Mouse (Mus musculus): ENCODE measurements around the gene Gltp. TPM values are rescaled to one million over a fixed set of nuclear protein-coding genes. Genes with fewer than 3 reads are reported as not detected.

Gltp gene
- 10 to 100 TPM; 15.3 to 16.8 TPM for total RNA-seq (2021)

DNA sequence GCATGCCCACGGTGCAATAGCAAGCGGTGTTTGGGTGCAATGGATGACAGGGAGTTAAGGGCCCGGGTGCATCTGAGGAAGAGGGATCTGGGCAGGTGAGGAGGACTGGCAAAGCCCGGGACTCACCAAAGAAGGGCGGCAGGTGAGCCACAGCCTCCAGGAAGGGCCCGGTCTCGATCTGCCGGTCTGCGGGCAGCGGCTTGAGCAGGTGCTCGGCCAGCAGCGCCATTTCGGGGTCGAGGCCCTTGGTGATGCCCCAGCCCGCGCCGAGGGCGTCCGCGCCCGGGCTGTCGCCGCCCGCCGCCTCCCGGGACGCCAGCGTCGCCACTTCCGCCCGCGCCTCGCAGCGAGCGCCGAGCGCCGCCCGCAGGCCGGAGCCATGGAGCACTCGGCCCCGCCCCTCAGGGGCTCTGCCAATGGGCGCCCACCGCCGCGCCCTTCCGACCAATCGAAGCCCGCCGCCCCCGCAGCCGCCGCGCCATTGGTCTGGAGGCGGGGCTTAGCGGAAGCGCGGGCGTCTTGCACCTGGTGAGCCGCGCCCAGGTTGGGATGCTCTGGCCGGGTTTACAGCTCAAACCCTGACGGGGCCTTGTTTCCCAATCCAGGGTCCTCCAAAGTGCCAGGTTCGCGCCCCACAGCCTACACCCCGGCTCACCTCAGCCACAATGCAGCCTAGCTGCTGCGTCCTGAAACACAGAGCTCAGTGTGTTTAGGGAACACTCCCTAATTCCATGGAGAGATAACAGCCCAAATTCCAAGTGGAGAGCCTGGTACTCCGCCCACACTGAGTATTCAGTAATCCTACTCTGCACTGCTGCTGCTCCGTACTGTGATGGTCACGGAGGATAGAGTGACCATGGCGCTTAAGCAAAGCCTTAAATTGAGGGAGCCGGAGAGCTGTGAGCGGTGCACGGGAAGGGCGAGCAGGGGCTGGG lies at the start of gene Gltp:
TSS of gene Gltp (minus strand) at position 352 of the 935 bp plus-strand sequence.
- peak; percentile 94 for DNase-seq
- intact Hi-C loops (cut with DNase I): no loop called here

DNA sequence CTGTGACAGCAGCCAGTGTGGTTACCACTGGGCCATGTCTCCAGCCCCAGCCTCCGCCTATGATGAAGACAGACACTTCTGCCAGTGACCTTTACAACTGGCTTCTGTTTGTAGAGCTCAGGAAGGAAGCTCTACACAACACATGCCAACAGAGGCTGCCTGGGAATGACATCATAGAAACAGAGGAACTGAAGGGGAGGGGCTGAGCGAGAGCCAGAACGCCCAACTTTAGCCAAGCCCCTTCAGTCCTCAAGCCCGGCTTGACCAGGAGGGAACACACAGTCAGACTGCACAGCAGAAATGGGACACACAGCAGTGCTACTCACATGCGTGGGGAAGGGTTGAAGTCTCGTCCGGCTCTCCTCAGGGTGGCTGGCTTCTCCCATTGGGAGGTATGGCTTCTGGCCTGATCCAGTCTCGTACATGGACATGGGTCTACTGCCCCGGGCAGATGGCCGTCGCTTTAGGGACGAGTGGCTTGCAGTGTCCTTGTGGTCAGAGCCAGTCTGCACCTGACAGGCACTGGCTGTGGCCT lies 48.0 kb upstream of the Gltp start:
- DNase-seq: no peak
- intact Hi-C loops (cut with DNase I): no loop called here

DNA sequence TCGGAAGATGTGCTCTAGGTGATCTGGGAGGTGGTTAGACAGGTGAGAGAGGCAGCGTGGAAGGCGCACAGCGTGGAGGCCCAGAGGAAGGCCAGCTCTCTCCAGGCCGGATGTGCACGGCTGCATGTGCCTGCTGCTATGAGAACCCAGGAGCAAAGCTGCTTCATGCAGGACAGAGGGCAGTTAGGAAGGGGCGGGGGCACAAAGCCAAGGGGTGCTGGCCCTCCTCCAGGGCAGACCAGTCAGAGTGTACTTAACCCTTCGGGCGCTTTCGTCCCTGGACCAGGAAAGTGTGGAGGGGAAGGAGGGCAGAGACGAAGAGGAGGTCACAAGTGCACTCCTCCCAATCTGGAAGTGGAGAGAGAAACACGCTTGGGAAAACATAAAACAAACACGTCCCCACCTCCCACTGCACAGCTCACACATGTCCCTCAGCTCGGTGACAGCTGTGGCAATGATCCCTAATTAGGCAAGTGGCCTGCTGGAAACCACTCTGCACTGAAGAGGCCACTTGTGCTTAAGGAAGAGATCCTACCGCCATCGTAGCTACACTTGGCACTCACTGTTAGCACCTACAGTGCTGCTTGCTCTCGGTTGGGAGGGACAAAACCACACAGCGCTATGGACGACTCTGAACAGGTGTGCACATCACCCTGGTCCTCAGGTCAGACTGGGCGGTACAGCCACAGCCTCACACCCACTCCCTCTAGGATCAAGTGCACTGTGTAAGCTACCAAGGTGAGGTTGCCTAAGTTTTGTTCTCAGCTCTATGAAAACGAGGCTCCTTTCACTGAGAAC lies 46.5 kb upstream of the Gltp start:
- peak; percentile 90 for DNase-seq
- intact Hi-C loops (cut with DNase I): no loop called here

DNA sequence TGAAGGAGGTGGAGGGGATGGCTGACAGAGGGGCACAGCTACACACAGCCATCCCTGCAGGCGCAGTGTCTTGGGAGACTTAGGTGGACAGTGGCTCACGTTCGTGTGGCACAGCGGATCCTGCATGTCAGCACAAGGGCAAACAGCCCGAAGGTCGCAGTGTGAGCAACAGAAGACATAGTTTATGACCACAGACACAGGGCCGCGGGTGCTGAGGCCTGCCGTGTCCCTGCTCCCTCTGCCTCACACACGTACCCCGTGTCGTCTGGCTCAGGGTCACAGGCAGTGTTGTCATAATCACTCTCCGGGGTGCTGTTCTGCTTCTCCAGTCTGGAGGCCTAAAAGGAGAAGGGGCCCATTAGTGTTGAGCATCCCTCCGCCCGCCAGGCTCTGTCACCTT lies 42.8 kb upstream of the Gltp start:
- intact Hi-C loops (cut with DNase I): no loop called here
- no peak for DNase-seq

DNA sequence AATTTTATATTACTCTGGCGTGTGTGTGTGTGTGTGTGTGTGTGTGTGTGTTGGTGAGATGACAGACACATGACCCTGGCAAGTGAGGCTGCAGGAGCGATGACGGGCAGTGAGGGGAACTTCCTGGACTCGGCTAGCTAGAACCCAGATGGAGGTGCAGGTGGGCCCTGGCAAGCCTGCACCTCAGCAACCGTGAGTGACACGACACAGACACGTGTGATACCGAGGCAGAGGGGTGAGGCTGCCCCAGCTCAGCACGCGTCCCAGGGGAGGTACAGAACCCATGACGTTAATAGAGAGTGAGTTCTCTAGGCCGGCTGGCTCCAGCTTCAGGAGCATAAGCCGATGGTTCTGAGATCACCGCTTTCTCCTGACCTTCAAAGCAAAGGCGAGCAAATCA lies 41.2 kb upstream of the Gltp start:
- no peak for DNase-seq
- intact Hi-C loops (cut with DNase I): no loop called here

DNA sequence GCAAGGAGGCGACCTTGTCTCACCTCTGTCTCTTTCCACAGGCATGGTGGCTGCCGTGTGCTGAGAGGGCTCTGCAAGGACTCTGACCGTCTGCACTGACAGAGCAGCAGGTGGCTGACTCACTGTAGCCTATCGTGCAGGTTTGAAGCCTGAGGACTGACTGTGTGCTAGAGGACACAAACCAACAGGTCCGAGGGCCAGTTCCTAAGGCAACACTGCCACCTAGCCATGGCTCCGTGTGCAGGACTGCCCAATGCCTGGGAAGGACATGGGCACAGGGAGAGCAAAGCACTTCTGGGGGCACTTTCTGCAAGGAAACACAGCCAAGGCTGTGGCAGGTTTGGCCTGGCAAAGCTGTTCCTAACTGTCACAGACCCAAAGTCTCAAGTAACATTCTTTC lies 40.7 kb upstream of the Gltp start:
- intact Hi-C loops (cut with DNase I): no loop called here
- no peak for DNase-seq

DNA sequence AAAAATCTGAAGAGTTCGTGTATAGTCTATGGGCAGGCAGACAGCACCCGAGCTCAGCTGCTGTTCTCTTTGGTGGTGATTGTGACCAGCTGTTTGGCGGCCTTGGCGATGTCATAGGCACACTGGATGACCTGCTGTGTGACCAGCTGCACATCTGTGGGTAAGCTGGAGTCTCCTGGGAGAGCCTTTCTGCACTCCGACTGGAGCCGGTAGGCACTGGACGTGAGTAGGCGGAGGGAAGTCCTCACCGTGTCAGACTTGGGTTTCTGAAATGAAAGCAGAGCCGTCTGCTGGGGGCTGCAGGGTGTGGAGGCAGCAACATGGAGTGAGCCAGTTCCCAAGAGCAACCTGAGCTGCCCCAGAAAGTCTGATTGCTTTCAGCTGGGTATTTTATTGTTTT lies 39.3 kb upstream of the Gltp start:
- DNase-seq: no peak
- intact Hi-C loops (cut with DNase I): no loop called here

DNA sequence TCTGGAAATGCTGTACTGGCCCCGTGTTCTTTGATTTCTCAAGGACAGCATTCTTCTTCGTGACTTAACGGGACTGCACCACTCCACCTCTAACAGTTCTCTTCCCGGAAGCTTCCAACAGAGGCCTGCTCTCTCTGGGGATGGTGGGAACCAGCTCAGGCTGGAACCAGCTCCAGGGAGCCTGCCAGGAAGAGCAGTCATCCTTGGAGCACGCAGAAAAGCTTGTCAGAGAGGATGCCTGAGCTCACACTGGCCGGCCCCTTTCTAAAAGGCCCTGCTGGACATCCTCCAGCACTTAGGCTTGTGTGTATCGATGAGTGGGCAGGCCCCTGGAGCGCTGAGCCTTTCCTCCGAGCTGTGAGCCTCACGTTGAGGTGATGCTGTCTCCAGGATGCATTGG lies 37.4 kb upstream of the Gltp start:
- DNase-seq: no peak
- intact Hi-C loops (cut with DNase I): no loop called here

DNA sequence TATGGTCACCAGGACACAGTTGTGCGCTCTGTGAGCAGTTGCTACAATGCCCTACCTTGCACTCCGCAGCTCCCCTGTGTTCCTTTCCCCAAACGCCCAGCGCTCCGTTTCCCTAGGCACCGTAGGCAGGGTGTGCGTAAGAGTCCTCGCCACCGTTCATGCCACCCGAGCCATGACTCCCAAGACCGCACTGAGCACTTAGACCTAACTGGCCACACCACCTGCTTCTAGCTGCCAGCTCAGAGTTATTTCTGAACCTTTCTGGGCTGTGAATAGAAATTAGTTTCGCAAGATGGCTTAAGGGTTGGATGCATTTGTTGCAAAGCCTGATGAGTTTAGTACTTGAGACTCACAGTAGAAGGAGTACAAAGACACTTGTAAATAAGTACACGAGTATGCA lies 32.1 kb upstream of the Gltp start:
- intact Hi-C loops (cut with DNase I): no loop called here
- DNase-seq: no peak

DNA sequence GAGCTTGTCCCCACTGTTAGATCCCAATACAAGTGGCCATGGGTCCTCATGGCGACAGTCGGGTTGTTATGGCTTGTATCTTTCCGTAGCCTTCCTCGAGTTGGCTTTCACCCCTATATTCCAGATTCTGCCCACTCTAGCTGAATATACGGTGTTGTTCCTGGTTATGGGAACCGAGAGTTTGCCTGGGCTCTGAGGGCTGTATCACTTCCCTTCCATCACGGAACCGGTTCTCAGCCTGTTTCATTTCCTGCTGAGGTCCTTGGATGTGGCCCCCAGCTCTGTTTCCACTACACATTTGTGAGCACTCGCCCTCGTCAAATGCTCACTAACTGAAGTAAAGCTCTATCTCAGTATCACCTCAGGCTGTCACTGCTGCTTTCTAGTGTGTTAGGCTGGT lies 31.2 kb upstream of the Gltp start:
- intact Hi-C loops (cut with DNase I): no loop called here
- no peak for DNase-seq

DNA sequence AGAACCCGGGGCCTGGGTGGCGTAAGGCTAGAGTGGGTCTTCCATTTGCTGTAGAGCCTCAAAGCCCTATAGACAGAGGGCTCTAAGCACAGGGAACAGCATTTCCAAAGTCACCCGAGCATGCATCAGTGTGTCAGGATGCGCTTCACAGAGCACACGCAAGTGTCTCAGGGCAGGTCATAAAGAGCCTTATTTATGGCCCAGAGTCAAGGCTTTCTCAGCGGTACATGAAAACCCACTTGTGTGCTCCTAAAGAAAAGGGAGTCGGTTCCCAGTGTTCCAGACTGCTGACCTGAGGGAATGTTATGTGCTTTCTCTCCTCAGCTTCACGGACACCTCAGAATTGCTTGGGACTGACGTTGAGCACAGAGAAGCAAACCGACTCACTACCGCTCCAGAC lies 30.0 kb upstream of the Gltp start:
- intact Hi-C loops (cut with DNase I): no loop called here
- no peak for DNase-seq

DNA sequence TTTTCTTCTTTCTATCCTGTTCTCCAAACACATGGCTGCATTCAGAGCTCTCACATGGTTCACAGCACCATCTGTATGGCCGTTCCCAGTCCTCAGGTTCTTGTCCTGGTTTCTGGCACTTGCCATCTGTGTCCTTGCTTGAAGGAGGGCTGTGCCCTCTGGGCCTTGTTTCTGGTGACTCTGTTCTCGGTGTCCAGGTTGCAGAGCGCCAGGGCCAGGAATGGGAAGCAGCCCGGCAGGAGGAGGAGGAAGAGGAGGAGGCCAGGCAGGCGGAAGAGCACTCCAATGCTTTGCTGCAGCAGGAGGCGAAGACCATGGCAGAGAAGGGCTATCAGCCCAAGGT lies 29.1 kb upstream of the Gltp start:
- intact Hi-C loops (cut with DNase I): no loop called here
- no peak for DNase-seq

DNA sequence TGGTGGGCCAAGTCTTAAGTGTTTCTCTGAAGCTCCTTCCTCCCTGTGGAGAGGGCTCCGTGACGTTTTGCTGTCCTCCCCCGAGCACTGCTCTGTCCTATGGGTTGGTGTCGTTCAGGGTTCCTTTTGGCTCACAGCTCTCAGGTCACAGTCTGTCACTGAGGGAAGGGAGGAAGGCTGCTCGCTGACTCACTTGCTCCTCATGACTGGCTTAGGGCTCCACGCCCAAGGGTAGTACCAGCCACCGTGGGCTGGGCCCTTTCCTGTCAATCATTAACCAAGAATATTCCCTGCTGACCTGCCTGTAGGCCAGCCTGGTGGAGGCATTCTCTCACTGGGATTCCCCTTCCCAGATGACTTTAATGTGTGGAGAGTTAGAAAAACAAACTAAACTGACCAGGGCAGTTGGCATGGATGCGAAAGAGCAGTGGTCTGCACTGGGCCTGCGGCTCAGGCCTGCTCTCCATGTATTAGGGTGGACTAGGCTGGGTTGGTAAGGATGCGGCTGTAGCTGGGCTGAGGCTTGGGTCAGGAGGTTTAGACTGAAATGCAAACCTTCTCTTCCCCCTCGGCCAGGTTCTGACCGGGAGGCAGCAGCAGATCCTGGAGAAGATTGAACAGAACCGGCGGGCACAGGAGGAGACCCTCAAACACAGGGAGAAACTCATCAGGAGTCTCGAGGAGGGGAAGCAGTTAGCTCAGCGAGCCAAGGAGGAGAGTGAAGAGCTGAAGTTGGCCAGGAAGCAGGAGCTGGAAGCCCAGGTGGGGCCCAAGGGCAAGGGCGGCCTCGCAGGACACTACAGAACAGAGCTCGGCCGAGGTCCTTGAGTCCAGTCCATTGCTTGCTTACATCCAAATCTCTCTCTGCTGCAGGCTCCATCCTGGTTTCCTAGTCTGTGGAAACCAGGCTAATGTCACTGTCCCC lies 28.5 kb upstream of the Gltp start:
- intact Hi-C loops (cut with DNase I): no loop called here

DNA sequence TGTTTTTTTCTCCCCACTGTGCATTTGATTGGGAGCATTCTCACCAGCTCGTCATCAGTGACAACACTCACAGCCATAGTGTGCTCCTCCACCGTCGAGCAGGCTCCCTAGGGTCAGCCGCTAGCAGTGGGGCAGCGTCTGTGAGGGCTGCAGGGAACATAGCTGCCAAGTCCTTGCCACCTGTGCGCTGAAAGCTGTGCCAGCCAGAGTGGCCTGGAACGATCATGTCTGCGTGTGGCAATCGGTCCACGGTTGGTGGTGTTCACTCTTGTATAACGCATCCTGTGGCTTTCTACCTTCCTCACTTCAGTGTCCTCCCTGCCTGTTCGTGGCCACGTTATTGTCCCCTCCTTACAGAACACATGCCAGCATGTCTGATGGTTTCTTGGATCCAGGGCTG lies 27.7 kb upstream of the Gltp start:
- intact Hi-C loops (cut with DNase I): no loop called here
- DNase-seq: peak; percentile 89

More for the DNA sequence above, 28.5 kb upstream of the Gltp start:
- DNase-seq: no peak

DNA sequence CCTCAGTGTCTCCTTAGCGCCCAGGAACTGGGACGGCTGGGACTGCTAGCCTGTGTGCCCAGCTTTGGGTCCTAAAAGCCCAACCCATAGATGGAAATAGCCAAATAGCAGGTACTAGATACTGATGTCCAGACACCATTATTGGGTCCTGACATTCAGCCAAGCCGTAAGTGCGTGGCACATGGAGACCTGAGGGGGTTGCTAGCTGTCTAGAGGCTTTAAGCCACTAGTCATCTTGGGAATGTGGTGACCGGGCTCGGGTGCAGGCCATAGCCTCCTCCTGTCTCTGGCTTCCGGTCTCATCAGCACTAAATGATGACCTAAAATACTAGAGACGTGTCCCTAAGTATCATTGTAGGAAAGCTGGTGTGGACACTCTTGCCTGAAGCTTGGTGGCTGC lies 27.2 kb upstream of the Gltp start:
- intact Hi-C loops (cut with DNase I): no loop called here
- DNase-seq: no peak

DNA sequence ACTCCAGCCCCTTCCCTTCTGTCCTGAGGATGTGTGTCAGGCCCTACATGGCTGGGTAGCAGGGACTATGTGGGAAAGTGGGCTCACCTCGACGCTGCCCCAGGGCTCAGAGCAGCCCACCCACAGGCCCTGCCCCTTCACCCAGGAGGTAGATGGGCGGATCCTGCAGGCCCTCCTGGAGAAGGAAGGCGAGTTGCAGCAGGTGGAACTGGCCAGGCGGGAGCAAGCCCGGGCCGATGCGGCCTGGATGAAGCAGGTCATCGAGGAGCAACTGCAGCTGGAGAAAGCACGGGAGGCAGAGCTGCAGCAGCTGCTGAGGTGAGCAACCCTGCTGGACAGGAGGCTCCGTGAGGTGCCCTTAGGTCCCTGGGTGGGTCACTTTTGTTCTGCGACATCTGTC lies 26.5 kb upstream of the Gltp start:
- DNase-seq: no peak
- intact Hi-C loops (cut with DNase I): no loop called here

DNA sequence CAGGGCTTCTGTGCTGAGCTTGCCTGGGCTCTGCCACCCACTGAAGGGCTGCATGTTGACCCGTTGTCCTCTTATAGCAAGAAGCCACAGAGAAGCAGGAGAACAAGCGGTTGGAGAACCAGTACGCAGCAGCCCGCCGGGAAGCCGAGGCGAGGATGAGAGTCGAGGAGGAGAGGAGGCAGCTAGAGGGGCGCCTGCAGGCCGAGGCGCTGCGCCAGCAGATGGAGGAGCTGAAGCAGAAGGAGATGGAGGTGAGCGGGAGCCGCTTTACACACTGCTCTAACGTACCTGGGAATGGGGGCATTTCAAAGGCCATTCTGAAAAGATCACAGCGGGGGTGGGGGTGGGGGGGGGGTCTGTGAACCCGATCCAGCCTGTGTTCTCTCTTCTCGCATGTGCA lies 23.8 kb upstream of the Gltp start:
- intact Hi-C loops (cut with DNase I): no loop called here
- no peak for DNase-seq

DNA sequence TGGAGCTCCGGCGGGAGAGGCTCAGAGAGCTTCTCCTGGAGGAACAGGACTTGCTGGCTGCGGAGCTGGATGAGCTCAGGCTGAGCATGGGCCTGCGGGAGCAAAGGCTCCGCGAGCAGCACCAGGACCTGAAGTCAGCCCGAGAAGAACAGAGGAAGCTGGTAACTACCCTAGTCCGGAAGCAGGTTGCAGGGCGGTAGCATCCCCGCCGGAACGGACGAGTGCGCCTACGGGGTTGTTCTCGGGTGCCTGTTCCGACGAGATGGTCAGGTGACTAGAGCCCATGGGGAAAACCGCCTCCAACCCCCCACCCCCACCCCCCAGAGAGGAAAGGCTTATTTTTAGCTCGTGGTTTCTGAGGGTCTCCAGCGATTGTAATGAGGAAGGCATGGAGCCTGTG lies 18.6 kb upstream of the Gltp start:
- intact Hi-C loops (cut with DNase I): no loop called here
- no peak for DNase-seq

DNA sequence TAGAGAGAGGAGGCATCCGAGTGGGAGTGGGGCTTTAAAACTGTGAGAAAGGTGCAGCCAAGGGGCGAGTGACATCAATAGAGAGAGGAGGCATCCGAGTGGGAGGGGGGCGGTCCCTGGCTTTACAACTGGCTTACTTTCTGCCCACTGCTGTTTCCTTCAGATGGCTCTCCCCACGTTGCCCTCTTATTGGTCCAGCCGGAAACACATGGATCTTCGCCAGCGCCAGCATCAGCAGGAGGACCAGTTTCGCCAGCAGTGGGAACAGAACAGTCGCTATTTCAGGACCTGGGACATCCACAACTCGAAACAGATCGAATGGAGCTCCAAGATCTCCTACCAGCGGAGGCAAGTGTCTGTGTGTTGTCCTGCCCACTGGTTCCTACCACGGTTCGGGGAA lies 17.7 kb upstream of the Gltp start:
- intact Hi-C loops (cut with DNase I): no loop called here
- DNase-seq: peak; percentile 76

DNA sequence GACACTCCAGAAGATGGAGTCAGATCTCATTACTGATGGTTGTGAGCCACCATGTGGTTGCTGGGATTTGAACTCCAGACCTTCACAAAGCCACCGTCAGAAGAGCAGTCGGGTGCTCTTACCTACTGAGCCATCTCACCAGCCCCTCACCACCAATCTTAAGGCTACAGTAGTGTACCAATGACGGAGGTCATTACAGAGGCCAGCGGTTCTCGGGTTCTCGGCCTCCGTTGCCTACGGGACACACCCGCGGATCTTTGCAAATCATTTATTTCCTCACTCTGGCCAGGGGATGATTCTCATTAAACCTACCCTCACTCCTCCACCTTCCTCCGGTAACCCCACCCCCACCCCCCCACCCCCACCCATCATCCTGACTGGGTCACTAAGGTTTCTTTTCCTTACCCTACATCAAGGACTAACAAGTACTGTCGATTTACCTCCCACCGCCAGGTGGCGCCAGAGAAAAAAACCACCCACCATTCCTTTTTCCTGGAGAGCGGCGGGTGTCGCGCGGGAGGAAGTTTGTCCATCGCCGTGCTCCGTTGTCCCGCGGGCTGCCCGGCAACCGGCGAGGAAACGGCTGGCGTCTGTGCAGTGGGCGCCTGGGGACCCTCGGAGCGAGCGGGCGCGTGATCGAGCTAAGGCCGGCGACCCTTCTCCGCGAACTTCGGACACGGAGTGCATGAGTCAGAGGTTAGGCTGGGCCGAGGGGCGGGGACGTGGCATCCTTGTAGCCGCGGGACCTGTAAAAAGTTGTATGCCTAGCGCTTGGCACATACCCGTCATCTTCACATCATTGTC lies 16.7 kb upstream of the Gltp start, which contains the start of gene Tchp:
TSS of gene Tchp (plus strand) at position 496 of the 804 bp plus-strand sequence.
- peak; percentile 96 for DNase-seq
- intact Hi-C loops (cut with DNase I): no loop called here

Data from left cerebral cortex, postnatal 4 days (tissue).